Mouse (Mus musculus) ovary, postnatal 10 days (tissue): ENCODE data around the gene B4galt1.
"Not testable (repeated sequence)": the region's sequence is repeated elsewhere in the genome, so short reads cannot be mapped to it uniquely, and the experiment has no call there.

Source experiments
- DNase-seq: peaks from one replicate; pipeline ENCODE4 v3.0.0; 2022; ENCODE audit warnings: low spot score

B4galt1 gene

DNA sequence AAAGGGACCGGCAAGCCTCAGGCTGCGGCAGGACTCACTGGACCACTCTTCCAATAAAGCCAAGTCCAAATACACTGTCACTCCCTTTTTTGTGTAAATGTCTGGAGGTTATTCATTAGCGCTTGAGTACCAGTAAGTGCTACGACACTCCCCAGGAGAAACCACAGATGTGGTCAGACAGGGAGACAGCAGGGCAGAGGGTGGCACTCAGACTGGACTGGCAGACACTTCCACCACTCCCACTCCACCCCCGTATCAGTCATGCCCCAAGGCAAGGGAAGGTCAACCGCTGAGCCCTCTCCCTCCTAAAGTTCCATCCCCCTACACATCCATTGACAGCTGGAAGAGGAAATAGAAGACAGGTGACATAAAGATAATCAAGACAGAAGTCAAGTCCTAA, 35.4 kb downstream of the B4galt1 start:
- no peak for DNase-seq

DNA sequence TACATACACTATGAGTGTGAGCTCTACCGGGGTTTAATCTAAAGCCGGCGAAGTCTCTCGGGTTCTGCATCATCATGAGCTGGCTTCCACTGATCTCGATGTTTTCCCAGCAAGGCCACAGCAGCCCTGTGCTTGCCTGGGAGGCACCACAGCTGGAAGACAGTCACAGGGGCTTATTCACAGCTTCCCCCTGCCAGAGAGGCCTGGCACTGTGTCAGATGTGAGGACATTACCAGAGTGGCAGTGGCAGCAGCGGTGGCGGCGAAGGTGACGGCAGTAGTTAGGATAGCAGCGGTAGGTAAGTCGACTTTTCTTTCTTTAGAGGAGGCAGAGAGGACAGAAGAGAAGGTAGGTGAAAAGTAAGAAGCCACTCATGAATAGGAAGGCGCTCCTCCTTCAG, 35.9 kb downstream of the B4galt1 start:
- DNase-seq = no peak

DNA sequence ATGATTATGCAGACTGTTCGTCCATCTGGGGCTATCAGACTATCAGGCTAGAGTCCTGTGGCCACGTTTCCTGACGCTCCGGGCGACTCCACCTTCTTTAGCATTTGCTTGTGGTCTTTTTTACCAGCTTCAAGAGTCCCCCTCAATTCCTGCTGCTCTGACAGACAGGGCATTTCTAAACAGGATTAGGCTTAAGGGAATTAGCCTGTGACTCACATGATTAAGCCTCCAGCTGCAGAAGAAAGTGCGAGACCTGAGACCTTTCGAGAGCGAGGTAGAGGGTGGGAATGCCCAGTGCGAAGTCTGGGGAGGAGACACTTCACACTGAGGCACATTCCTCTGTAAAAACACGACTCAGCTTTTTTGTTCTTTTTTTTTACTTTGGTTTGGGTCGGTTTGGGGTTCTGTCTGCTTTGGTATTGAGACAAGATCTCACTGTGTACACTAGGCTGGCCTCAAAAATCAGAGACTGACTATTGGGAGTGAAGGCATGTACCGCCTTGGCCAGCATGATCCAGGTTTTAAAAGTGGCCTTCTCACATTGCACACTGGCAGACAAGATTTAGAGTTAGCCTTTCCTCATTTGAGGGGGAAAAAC, 37.9 kb downstream of the B4galt1 start:
- no peak for DNase-seq

DNA sequence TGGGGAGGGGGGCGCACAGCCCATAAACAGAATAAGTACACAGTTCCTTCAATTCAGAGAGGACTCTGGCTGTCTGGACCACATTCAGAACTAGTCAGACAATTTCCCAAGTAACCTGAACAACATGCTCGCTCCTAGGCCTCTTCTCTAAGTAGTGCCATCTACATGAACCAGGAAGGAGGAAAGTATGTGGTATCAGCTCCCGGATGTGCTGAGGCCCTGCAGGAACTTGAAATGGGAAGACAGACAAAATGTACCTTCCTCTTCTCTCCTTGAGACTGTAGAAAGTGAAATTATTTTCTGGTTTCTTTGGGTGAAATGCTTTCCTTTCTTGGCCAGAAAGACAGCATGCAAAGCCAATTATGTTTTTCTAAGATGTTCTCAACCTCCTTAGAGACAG, 38.7 kb downstream of the B4galt1 start:
- no peak for DNase-seq

DNA sequence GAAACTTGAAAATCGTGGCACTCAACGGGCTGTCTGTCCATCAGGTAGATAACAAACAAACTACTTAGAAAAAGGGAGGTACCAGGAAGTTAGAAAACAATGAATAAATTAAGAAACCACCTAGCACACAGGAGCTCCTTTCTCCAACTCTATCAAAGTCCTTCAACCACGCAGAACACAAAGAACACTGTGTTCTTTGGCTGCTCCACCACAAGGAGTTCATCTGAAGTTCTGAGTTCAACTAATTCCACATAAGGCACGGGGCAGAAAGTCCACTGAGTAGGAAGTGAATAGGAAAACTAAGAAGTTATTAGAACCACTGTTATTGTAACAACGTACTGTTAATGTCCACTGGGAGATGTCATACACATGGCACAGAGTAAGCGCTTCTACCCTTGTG, 39.4 kb downstream of the B4galt1 start:
- no peak for DNase-seq

DNA sequence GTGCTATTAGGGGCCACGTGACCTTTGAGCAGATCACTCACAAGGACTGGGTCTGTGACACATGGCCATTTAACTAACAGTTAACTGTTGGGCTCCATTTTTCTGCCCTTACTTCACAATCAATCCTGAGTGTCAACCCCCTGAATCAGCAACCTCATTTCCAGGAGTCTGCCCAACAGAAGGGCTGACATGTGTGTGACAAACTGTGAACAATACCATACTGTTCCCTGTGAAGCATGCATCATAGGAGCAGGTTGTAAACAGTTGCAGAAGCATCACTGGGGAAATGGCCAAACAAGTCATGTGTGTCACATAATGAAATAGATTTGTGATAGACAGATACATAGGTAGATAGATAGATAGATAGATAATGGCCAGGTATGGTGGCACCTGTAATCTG, 40.9 kb downstream of the B4galt1 start:
- DNase-seq = no peak

DNA sequence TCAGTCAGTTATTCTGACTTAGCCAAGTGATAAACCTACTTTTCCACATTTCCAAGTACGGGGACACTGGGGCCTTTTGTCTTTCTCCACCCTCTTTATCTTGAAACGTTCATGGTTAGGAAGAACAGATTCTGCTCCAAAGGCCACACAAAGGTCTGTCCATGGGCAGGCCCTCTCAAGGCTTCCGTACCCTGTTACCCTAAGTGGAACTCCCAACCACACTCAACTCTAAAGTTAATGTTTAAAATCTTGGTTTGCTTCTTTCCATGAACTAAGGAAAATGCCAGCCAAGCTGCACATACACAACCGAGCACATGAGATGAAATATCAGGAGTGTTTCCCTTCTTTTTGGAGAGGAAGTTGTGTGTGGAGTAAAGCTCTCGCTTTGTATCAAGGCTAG, 43.3 kb downstream of the B4galt1 start:
- DNase-seq = no peak

DNA sequence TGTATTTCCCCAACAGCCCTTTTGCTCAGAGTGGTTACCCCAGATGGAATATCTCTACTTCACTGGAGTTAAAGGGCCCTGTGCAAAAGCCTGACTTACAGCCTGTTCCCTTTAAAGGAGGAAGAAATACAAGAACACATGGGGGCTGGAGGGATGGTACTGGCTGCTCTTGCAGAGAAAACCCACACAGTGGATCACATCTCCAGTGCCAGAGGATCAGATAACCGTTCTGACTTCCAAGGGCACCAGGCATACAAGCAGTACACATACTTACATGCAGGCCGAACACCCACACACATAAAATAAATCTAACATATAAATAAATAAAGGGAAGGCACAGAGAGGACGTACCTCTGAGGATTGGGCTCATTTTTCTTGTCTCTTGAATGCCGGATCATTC, 46.4 kb downstream of the B4galt1 start:
- no peak for DNase-seq

DNA sequence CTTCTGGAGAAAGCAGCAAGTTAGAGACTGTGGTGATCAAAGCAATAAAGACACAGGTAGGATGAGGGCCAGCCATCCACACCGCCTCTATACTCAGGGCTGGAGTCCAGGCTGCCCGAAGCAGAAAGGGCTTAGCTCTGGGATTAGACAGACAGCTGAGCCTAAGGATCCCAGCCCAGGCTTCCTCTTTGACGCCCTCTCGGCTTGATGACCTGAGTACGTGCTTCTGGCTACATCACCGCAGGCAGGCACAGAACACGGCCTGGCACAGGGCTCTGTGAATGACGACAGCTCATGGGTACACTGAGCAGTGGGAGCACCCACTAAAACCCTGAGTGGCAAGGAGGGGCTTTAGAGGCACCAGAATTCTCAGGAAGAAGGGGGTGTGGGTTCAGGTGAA, 48.4 kb downstream of the B4galt1 start:
- no peak for DNase-seq

DNA sequence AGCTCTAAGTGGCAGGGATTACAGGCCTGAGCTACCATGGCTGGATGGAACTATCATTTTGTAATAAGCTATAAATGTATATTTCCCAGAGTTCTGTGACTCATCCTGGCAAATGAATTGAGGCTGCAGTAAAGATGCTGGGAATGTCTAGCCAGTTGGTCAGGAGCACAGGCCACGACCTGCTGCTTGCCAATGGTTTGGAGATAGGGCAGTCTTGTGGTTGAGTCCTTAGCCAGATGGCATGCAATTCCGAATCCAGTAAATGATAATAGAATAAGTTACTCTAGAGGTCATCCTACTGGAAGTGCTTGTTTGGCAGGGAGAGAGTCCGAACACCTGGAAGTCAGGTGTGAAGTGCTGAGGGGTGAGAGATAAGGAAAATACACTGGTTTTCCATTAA, 51.0 kb downstream of the B4galt1 start:
- DNase-seq = no peak

DNA sequence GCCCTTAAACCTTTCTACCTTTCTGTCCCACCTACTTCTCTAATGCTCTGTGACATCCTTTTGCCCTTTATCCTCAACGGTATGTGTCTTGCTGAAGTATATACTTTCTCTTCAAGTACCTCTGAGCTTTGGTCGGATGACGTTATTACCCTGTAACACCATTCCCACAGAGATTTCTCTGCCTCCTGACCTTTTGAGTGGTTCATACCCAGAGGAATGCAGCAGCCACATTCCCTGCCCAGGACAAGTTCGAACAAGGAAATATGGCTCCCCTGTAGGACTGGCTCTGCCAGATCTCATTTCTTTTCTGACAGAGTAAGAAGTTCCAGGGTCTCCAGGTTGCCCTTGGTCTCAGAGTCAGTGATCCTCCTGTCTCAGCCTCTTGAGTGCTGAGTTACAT, 51.9 kb downstream of the B4galt1 start:
- DNase-seq = no peak

DNA sequence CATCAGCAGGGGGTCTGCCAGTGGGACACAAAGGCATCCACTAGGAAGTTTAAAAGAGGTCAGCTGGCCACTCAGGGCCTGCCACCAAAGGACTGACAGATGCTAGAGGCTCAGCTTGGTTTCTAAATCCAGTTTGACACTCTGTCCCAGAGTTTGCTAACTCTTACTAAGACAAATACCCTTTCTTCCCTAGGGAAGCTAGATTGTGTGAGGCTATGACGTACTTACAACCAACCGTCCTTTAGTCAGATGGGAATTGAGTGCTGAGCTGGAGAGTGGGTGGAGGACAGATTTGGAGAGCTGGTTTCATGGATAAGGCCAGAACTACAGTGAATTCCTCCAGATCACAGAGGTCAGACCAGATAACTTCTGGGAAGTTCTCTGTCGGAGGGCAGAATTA, 52.9 kb downstream of the B4galt1 start:
- DNase-seq = no peak

DNA sequence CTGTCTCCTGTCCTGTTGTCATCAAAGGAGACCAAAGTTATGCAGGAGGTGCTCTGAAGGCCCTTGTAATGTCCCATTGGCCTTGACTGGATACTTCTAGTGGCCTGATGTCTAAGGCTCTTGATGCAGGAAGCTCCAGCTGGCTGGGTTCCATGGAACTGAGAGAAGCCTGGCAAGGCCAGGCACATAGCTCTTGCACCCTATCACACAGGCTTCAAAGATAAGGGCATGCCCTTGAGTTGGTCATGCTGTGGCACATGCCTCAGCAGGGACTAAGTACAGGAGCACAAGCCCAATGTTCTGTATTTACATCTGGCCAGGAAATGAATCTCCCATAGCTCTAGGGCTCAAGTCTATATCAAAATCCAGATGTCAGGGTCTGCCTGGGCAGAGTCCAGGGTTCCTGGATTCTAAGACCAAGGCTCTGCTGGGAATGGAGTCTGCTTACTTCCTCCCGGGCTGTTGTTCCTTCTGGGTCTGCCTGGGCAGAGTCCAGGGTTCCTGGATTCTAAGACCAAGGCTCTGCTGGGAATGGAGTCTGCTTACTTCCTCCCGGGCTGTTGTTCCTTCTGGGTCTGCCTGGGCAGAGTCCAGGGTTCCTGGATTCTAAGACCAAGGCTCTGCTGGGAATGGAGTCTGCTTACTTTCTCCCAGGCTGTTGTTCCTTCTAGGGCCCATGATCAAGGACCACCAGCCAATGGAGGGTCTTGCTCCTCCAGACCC, 54.8 kb downstream of the B4galt1 start:
- not testable (repeated sequence) for DNase-seq

DNA sequence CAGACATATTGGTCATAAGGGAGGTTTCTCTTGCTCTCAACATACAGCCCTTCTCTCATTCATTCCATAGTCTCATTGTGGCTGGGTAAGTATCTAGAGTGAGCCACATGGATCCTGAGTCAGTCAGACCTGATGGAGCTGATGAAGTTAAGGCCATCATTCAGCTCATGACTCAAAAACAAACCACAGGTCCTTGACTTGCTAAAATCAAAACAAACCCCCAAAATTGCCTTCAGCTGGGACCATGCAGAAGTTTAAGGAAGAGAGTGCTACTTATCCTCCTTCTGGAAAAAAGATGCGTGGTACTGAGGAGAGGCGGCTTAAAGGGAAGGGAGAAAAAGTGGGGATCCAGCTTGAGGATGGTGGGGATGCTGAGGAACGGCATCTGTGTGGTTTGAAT, 58.0 kb downstream of the B4galt1 start:
- DNase-seq = no peak

DNA sequence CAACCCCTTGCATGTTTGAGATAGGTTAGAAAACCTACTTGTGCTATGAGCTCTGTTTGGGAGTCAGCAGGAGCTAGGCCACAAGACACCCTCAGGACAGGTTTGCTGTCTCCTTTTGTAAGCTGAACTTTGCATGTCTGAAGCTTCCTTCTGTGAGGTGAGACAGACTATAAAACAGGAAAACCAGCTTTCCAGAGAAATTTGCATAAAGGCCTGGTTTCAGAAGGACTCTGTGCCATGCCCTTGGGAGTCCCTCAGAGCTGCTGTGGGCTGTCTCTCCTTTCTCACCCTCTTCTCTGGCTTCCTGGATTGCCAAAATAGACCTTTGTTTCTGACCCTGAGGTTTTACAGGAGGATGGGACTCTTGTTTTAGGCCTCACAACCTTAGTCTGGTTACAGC, 59.5 kb downstream of the B4galt1 start:
- no peak for DNase-seq

DNA sequence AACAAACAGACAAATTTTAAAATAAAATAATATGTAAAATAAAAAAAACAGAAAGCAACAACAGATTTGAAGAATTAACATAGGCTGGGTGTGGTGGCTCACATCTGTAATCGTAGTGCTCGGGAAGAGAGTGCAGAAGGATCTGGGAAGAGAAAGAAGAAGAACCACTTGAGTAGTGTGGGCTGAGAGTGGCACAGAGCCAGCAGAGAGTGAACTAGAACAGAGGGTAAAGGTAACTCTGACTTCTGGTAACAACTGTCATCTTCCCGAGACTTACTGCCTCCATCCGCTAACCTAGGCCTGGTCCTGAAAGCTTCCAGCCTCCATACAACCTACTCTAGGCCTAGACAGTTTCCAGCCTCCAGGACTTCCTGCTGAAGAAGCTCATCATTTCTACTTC, 62.6 kb downstream of the B4galt1 start:
- no peak for DNase-seq

DNA sequence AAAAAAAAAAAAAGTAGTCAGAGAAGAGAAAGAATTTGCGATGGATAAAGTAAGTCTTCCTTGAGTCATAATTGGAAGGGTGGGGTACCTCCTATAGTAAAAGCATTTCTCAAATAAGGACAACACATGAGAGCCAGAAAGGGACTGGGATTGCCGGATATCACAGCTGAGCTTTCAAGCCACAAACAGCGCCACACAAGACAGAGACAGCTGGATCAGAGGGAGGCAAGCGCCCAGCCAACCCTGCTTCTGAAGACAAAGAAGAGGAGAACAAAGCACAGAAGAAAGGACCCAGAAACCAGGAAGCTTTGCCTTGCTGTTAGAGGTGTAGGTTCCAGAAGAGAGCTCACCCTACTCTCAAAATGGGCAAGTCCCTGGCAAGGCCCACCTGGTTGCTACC, 67.2 kb downstream of the B4galt1 start:
- DNase-seq = no peak

DNA sequence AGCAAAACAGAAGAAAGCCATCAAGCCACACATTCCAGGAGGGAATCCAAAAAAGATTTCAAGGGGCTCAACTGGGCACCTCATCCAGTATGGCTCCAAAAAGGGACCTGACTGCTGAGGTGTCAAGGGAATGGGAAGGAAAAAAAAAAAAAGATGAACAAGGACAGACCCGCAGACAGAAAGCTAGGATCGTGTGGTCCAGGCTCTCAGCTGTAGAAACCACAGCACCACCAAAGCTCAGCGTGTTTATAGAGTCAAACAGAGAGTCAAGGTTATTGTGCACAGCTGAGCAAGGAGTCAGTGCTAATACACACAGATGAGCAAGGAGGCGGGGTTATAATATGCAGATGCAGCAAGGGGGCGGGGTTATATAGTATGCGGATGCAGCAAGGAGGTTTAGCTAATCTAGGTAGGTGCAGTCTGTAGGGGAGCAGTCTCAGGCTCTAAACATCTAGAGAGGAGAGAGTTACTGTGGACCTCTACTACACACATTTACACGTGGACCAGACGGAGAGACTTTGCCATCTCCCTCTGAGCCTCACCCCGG, 68.1 kb downstream of the B4galt1 start:
- no peak for DNase-seq

DNA sequence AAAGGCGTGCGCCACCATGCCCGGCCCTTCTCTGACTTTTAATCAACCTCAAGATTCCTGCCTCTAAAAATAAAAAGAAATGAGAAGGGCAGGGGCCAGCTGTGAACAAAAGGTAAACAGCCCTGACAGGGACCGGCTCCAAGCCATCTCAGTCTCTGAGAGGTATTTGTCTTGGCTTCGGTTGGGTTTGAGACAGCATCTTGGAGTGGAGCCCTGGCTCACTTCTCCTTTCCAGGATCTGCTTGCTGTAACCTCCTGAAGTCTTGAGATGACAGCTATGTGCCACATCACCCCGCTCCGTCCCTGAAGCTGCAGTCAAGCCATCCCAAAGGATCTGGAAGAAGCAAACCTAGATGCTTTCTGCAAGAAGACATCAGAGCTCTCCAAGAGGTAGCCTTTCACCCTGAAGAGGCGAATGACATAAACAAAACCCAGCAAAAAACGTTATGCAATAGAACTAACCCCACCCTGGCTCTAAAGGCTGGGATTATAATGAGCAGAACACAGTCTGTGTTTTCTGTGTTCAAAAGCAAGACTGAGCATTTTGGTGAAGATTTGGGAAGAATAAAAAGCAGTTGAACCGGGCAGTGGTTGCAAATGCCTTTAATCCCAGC, 69.1 kb downstream of the B4galt1 start:
- no peak for DNase-seq

DNA sequence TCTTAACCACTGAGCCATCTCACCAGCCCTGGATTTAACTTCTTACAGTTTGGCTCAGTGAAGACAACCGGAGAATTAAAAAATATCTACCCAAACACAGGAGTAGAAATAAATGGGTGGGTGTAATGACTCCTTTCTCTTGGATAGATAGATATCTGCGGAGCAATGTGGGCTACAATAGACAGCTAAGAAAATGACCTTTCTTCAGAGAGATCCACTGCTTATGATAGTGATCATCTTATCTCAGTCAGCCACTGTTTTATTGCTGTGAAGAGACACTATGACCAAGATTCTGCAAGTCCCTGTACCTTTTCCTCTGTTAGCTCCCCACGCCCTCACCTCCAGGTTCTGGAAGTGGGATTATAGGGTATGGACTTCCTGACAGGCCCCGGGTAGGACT, 70.8 kb downstream of the B4galt1 start:
- no peak for DNase-seq

DNA sequence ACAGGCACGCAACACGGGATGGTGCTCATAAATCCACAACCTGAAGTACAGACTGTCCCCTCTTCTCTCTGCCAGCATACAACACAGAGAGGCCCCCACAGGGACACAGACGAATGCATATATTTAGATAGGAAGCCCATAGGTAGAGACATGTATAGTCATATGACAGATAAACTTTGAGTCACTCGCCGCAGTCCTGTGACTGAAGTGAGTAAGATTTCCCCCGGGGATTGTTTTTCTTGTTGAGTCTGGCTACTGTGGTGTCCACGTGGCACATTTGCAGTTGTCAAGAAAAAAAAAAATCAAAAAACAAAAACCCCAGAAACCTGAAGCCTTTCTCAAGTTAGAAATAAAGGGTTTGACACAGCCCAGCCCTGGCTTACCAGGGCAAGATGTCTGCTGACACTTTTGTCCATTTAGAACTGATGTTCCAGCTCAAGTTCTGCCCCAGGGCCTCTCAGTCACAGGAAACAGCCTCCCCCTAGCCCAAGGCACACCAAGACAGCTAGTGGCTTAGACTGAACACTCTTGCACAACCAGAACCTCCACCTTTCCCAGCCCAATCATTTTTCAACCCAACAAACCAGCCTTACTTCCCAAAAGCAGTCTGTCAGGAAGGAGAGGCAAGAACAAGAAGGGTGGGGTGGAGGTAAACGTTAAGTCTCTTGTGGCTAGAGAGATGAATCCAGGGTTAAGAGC, 71.9 kb downstream of the B4galt1 start:
- DNase-seq = no peak

DNA sequence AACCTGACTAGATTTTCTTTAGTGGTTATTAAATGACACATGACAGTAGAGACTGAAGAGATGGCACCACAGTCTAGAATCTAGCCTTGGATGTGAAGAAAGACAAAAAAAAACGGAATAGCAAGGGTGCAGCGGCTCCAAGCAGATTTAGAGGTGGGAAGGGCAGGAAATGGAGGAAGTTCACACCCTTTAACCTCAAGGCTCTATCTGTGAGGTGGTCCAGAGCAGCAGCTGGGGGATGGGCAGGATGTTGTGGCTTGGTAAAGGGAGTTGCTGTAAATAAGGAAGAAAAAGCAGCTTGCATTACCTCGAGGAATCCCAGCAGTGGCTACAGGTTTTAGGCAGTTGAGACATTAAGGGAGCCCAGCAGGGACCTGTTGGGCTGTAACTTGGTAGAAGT, 72.7 kb downstream of the B4galt1 start:
- no peak for DNase-seq

DNA sequence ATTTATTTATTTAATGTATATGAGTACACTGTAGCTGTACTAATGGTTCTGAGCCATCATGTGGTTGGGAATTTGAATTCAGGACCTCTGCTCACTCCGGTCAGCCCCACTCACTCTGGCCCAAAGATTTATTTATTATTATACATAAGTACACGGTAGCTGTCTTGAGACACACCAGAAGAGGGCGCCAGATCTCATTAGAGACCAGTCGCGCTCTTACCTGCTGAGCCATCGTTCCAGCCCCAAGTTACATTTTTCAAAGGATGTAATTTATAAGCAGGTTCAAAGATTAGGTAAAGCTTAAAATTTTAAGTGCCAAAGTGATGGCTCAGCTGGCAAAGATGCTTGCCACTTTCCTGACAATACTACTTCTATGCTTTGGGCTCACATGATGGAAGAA, 75.1 kb downstream of the B4galt1 start:
- no peak for DNase-seq
